Mouse (Mus musculus) common myeloid progenitor, adult 5-6 weeks (primary cell): Measurements from ENCODE around the gene Tmem171. TPM values are rescaled to one million over a fixed set of nuclear protein-coding genes. Genes with fewer than 3 reads are reported as not detected.

Experiments used
- ATAC-seq: replicated peaks from 2 replicates; pipeline ENCODE4 v1.8.0; 2016; ENCODE audit warnings: low read depth, mild to moderate bottlenecking, moderate TSS enrichment, inconsistent platforms; ENCODE audit not compliant: poor library complexity, severe bottlenecking
- total RNA-seq: library from RNA; stranded (forward); fragments of 200-1000, 187-1606 nt; gene quantifications from 2 replicates; pipeline ENCODE4 v1.2.3, GENCODE M21; 2017

The Tmem171 gene
- total RNA-seq, 1 experiment from 2014 or later, result 0.27 TPM

- no peak for ATAC-seq
Observed at GRCm38 (mm10) chr13:98652194-98652593, 42.4 kb downstream of the Tmem171 start.

- no peak for ATAC-seq
Observed at GRCm38 (mm10) chr13:98651228-98651977, 43.2 kb downstream of the Tmem171 start.

DNA sequence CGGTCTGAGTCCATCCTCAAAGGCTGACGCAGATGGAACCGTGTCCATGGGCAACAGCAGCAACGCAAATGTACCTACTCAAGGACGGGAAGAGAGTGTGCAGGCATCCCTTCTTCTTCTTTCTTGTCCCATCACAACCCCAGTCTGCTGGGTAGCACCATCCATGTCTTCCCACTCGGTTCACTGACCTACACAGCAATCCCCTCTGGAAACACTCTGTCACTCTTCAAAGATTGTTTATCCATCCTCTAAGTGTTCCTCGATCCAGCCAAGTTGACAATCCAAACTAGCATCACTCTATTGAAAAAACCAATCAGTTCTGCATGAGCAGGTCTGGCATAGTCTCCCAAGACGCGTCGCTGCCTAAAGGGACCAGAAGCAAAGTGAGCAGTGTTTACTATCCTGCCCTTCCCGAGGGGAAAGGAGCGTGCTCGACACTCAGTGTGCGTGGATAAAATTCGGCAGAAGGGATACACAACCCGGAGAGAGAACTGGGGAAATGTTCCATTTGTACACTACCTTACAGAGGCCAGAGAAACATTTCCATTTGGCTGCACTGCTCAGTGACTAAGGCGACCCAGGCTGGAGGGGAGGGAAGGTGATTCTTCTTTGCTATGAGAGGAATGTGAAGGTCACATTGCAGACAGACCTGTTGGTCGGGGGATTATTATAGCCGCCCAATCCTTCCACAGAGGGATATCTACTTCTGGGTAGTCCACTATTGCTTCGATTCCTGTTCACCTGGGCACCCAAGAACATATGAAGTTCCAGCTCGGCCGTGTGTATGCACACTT, 46.7 kb downstream of the Tmem171 start:
- ATAC-seq, result no peak

GRCm38 (mm10) chr13:98638507-98639166, 56.0 kb downstream of the Tmem171 start:
- no peak for ATAC-seq

DNA sequence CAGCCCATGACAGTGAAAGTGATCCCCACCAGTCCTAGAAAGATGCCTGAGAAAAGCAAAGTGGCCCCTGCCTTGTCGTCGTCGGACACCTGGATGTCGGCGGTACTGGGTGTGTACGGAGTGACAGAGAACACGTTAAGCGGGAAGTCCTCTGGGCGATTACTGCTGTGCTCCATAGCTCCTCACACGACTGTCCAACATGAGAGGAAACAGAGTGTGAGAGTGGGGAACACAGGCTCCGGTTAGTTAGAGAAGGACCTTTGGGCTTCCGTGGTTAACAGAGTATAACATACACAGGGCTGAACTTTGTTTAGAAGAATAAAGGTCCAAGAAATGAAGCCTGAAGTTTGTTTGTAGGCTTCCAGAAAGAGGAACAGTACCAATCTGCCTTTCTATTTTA, 57.5 kb downstream of the Tmem171 start, which contains the start of gene Tmem174:
Tmem174 (minus strand) TSS at position 266 of the 400 bp plus-strand sequence.
- ATAC-seq, result no peak

DNA sequence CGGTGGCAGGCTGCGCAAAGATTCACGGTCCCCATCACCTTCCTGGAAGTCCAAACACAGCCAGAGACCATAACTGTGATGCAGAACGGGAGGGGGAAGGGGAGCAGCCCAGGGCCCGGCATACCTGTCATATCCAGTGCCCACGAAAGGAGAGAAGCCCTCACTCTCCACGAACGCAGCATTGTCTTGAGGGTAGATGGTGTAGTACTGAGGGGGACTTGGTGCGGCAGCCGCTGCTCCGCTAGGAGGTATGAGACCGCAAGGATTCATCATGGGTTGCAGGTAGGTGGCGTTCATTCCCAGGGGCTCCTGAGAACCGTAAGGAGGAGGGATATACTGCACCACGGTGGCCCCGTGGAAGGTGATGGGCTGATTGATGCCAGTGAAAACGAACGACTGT, 58.1 kb downstream of the Tmem171 start:
- no peak for ATAC-seq

Other genes with a start within 250 kb of the Tmem171 start
- 2.4 and 4.7 TPM in 2 replicates for gene Gm10320, start 202.8 kb downstream of the Tmem171 start, total RNA-seq
- gene Tmem174, start 57.4 kb downstream of the Tmem171 start, total RNA-seq, result not detected in 2 replicates
- 22.8 and 35.0 TPM in 2 replicates for gene Fcho2, start 120.6 kb upstream of the Tmem171 start, total RNA-seq
- gene Tnpo1, start 231.6 kb upstream of the Tmem171 start, total RNA-seq, result 133 and 147 TPM in 2 replicates